In the genomic region with DNA sequence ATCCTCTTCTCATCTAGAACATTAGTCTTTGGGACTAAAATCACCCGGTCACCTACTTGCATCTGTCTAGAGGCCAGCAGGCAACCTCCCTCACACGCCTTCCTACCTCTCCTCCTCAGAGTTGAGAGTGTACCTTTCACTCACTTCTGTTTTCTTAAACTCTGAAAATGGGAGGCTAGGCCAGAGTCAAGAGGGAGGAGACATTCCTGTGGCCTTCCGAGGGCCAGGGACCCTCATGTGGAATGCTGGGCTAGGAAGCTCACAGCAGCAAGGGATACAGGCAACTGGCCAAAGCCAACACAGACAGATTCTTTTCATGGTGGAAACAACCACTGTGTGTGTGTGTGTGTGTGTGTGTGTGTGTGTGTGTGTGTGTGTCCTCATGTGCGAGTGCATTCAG, we compare ENCODE assay signal across 16 mouse cellular contexts. TPM values are rescaled to one million over a fixed set of nuclear protein-coding genes. Genes with fewer than 3 reads are reported as not detected.
DNase-seq lines count a peak whose midpoint lies in the region; ATAC-seq and TF ChIP-seq lines count a peak whose summit lies in the region.
"Had no signal": no experiment of that assay in that cellular context is flagged by ENCODE, and none has a peak within 500 bp of the region (broad histone marks: within the 10 kb centered on the region; RNA-seq: fewer than 3 reads in every experiment).

No protein-coding gene starts in this region.

- ATAC-seq in Patski: peak; percentile 19
- peak; percentile 69 for ATAC-seq in kidney, embryonic 15.5 days (replicated peaks; ENCODE audit: low FRiP score)
- peak; percentile 81 for ATAC-seq in lung, embryonic 14.5 days (ENCODE audit: insufficient read depth)
- no peak for ATAC-seq in granulocyte monocyte progenitor cell, adult 5-6 weeks (replicated peaks; ENCODE audit: poor library complexity, severe bottlenecking)
- ATAC-seq in hindbrain, embryonic 11.5 days (ENCODE audit: low FRiP score): no peak
- ATAC-seq: forebrain, embryonic 16.5 days; liver, embryonic 12.5 days had no signal

- no peak overlapping the region for H3K9ac ChIP-seq in kidney, embryonic 15.5 days
- no peak overlapping the region for H3K9ac ChIP-seq in lung, embryonic 14.5 days
- H3K9ac ChIP-seq in hindbrain, embryonic 11.5 days (ENCODE audit: low read depth, low read length): no peak overlapping the region
- H3K9ac ChIP-seq: embryonic facial prominence, embryonic 12.5 days; liver, embryonic 12.5 days; midbrain, embryonic 12.5 days had no signal

- H3K36me3 ChIP-seq in kidney, embryonic 15.5 days: peaks cover 31% of the 10 kb centered on the region; the same call in 1 of the 2 replicates
- peaks cover 61% of the 10 kb centered on the region for H3K36me3 ChIP-seq in lung, embryonic 14.5 days (ENCODE audit: insufficient read depth)
- no peaks in the 10 kb centered on the region for H3K36me3 ChIP-seq in hindbrain, embryonic 11.5 days (ENCODE audit: control insufficient read depth, insufficient read depth, low read length)
- H3K36me3 ChIP-seq: liver, embryonic 12.5 days; midbrain, embryonic 12.5 days had no signal

- no peak overlapping the region for H3K4me3 ChIP-seq in kidney, embryonic 15.5 days (replicated peaks)
- no peak overlapping the region for H3K4me3 ChIP-seq in lung, embryonic 14.5 days (ENCODE audit: low read depth, low read length)
- no peak overlapping the region for H3K4me3 ChIP-seq in hindbrain, embryonic 11.5 days (ENCODE audit: low read depth, low read length)
- H3K4me3 ChIP-seq in left cerebral cortex, adult 2 months: no peak overlapping the region
- H3K4me3 ChIP-seq: embryonic facial prominence, embryonic 12.5 days; liver, embryonic 12.5 days; midbrain, embryonic 12.5 days had no signal

- 50% methylated on average over 4 of the region's 4 CpGs for WGBS in kidney, embryonic 15.5 days
- 51% methylated on average over 4 of the region's 4 CpGs for WGBS in lung, embryonic 14.5 days
- WGBS in hindbrain, embryonic 11.5 days: 81% methylated on average over 4 of the region's 4 CpGs

- H3K4me2 ChIP-seq in kidney, embryonic 15.5 days: no peak overlapping the region
- H3K4me2 ChIP-seq in lung, embryonic 14.5 days: no peak overlapping the region
- H3K4me2 ChIP-seq in hindbrain, embryonic 11.5 days (replicated peaks; ENCODE audit: low read depth, low read length): no peak overlapping the region
- H3K4me2 ChIP-seq: embryonic facial prominence, embryonic 12.5 days; liver, embryonic 12.5 days; midbrain, embryonic 12.5 days had no signal

- CTCF ChIA-PET in Patski (lab: Charles Lee): interaction anchor here (0.8 to 1.8 kb wide), 2 partner anchors 10 to 33 kb away, joined by 3 to 10 read pairs; no protein-coding TSS in a partner anchor

- intact Hi-C loops in left cerebral cortex, adult 2 months (cut with DNase I): no loop called here

- H3K27me3 ChIP-seq in Patski: no peaks in the 10 kb centered on the region
- H3K27me3 ChIP-seq in kidney, embryonic 15.5 days: no peaks in the 10 kb centered on the region
- no peaks in the 10 kb centered on the region for H3K27me3 ChIP-seq in lung, embryonic 14.5 days (ENCODE audit: insufficient read depth, low read length)
- no peaks in the 10 kb centered on the region for H3K27me3 ChIP-seq in hindbrain, embryonic 11.5 days (ENCODE audit: control insufficient read depth, insufficient read depth, low read length)
- H3K27me3 ChIP-seq: embryonic facial prominence, embryonic 12.5 days; liver, embryonic 12.5 days; midbrain, embryonic 12.5 days had no signal

- in situ Hi-C loops in Patski (cut with MboI; ENCODE audit: low pct_unique_long_range_greater_than_20kb): loop anchor here (5.0 kb wide), 1 partner anchor 35 kb away; no protein-coding TSS in a partner anchor

- no peak for TF ChIP-seq CTCF in Patski (IDR thresholded peaks at IDR 0.05)
- no peak for TF ChIP-seq CTCF in lung, embryonic 14.5 days (IDR thresholded peaks at IDR 0.05; ENCODE audit: low read depth)
- no peak for TF ChIP-seq CTCF in left cerebral cortex, adult 2 months (IDR thresholded peaks at IDR 0.05)

- no peaks in the 10 kb centered on the region for H3K9me3 ChIP-seq in kidney, embryonic 15.5 days (replicated peaks)
- H3K9me3 ChIP-seq in lung, embryonic 14.5 days (ENCODE audit: low read depth, low read length): no peaks in the 10 kb centered on the region
- H3K9me3 ChIP-seq in hindbrain, embryonic 11.5 days (ENCODE audit: control insufficient read depth, low read length): no peaks in the 10 kb centered on the region
- H3K9me3 ChIP-seq: embryonic facial prominence, embryonic 12.5 days; liver, embryonic 12.5 days; midbrain, embryonic 12.5 days had no signal

- H3K4me1 ChIP-seq in kidney, embryonic 15.5 days: peaks cover 27% of the 10 kb centered on the region; the same call in 1 of the 2 replicates
- H3K4me1 ChIP-seq in lung, embryonic 14.5 days (ENCODE audit: insufficient read depth): no peaks in the 10 kb centered on the region
- H3K4me1 ChIP-seq in hindbrain, embryonic 11.5 days (replicated peaks; ENCODE audit: control insufficient read depth, insufficient read depth, low read length): no peaks in the 10 kb centered on the region
- H3K4me1 ChIP-seq: embryonic facial prominence, embryonic 12.5 days; liver, embryonic 12.5 days had no signal

- peak overlapping the region; percentile 77 for H3K27ac ChIP-seq in kidney, embryonic 15.5 days
- H3K27ac ChIP-seq in lung, embryonic 14.5 days (ENCODE audit: low read depth): peak overlapping the region; percentile 70; the same call in 1 of the 2 replicates
- H3K27ac ChIP-seq in hindbrain, embryonic 11.5 days (ENCODE audit: low read depth, low read length): no peak overlapping the region
- H3K27ac ChIP-seq in left cerebral cortex, adult 2 months: no peak overlapping the region
- H3K27ac ChIP-seq: embryonic facial prominence, embryonic 12.5 days; liver, embryonic 12.5 days; midbrain, embryonic 12.5 days had no signal

- POLR2A ChIA-PET in Patski (lab: Charles Lee): interaction anchor here (0.6 to 0.8 kb wide), 2 partner anchors 30 to 37 kb away, joined by 3 to 4 read pairs; no protein-coding TSS in a partner anchor

- DNase-seq in 3134 (ENCODE audit: extremely low read depth, insufficient read length, low spot score) (peak; percentile 79), Patski (ENCODE audit: low read depth, low spot score) (no peak)
- DNase-seq in lung, embryonic 14.5 days: peak; percentile 67
- no peak for DNase-seq in hindbrain, embryonic 11.5 days (ENCODE audit: low spot score)
- no peak for DNase-seq in left cerebral cortex, adult 2 months (ENCODE audit: extremely low spot score in 1 of 2, low spot score in 2 of 2)
- DNase-seq in spleen, postnatal 36 days (ENCODE audit: low spot score in 2 of 2): no peak
- DNase-seq: adrenal gland, adult 8-10 months; cerebellum, postnatal 14 days; gastrocnemius, postnatal 25 days; thymus, postnatal 36 days had no signal

RNA-seq across cellular contexts. Expression of a gene that starts 49.2 kb away (rescaled TPM):
- polyA plus RNA-seq in Patski (2021): 33.9 TPM
- 8.4 and 8.9 TPM in 2 replicates for polyA plus RNA-seq in kidney, embryonic 15.5 days (2015; fragmentation: Nextera tagmentation; extraction: Ambion mirVana)
- 7.7 and 8.0 TPM in 2 replicates for polyA plus RNA-seq in lung, embryonic 14.5 days (2014; fragmentation: Nextera tagmentation; extraction: Ambion mirVana)
- total RNA-seq in granulocyte monocyte progenitor cell, adult 5-6 weeks (2014; fragmentation: Nextera tagmentation): 41.5 and 45.1 TPM in 2 replicates
- total RNA-seq in granulocyte monocyte progenitor cell, adult 5-6 weeks (2017): 14.2 and 15.7 TPM in 2 replicates
- polyA plus RNA-seq in hindbrain, embryonic 11.5 days (2014; fragmentation: Nextera tagmentation; extraction: Ambion mirVana): 5.6 and 6.4 TPM in 2 replicates
- total RNA-seq in left cerebral cortex, adult 2 months (2021): 10 to 100 TPM; 13.9 to 15.6 TPM

Comparison
In these comparisons a context has a peak if more than half of its experiments do, and no peak if none do; other contexts are left out.
1. DNase-seq: peak in 3134 (single experiment) and lung, embryonic 14.5 days (single experiment); none in Patski (single experiment), hindbrain, embryonic 11.5 days (single experiment), left cerebral cortex, adult 2 months (0 of 2) and spleen, postnatal 36 days (0 of 2).
2. ATAC-seq: peak in Patski (single experiment), kidney, embryonic 15.5 days (single experiment) and lung, embryonic 14.5 days (single experiment); none in granulocyte monocyte progenitor cell, adult 5-6 weeks (single experiment) and hindbrain, embryonic 11.5 days (single experiment).
3. H3K27ac ChIP-seq: peak in kidney, embryonic 15.5 days (single experiment) and lung, embryonic 14.5 days (single experiment); none in hindbrain, embryonic 11.5 days (single experiment) and left cerebral cortex, adult 2 months (single experiment).